Mouse (Mus musculus): ENCODE results near the gene Itga4.

Itga4 gene

DNA sequence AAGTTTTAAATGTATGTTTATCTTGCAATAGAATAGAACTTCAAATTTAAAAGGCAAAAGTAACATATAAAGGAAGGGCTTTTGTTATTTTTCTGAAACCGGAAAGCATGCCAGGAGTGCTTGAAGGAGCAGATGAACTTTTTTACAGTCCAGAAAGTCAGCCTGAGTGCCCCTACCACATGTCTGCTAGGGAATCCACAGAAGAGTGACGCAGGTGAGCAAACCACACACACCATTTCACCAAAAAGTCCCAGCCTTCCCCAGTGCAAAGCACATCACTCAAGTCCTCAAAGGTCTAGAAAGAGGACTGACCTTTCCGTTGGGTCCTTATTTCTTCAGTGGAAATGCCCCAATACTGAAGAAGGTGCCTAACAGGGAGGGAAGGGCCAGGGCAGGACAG, 11.3 kb downstream of the Itga4 start:
- no peak for DNase-seq (ENCODE audit: low read depth, low spot score)

DNA sequence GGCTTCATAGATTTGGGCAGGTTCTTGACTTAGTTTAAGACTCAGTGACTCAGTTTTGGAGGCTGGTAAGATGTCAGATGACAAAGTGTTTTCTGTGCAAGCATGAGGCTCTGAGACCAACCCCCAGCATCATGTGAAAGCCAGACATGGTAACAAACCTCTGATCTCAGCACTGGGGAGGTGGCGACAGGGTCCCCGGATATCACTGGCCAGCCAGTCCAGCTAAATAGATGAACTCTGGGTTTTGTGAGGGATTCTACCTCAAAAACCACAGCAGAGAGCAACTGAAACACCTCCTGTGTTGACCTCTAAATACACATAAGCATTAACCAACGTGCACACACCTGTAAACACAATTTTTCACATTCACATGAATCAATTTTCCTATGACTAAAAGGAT, 12.0 kb downstream of the Itga4 start:
- no peak for DNase-seq (ENCODE audit: low read depth, low spot score)

DNA sequence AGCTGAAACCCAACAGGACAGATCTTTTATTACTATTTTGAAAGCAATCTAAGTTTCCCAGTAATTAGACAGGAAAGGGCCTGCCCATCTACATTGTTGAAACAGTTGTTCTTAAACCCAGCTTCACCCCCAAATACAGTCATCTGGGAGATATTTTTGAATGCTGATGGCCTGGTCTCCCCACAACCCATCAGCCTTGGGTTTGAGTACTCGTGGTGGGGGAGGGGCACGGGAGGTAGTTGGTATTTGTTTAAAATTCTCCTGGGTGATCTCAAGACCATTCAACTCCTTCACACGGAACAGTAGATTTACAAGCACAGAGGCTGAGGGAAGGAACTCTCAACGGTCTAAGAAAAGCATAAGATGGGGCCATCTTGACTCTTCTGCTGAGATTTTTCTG, 13.6 kb downstream of the Itga4 start:
- DNase-seq (ENCODE audit: low read depth, low spot score): no peak

DNA sequence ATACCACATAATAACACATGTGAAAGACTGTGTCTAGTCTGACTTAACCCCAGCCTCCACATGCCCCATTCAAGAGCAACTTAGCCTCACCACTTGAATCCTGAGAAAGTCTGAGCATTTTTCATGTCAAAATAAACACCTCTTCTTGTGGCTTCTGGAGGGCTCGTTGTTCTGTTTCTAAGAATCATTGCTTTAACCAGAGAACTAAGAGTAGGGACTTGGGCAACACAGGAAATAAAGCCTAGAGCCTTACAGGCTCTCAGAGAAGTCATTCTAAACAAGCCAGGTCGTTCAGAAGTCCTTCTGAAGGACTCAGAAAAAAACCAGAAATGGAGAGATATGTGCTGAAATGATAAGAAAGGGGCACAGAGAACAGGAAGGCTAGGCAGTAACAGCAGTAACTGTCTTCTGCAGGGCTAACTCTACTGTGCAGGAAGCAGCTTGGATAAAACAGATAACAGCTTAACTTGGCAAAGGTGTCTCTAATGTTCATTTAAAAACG, 14.9 kb downstream of the Itga4 start:
- DNase-seq (ENCODE audit: low read depth, low spot score): no peak

DNA sequence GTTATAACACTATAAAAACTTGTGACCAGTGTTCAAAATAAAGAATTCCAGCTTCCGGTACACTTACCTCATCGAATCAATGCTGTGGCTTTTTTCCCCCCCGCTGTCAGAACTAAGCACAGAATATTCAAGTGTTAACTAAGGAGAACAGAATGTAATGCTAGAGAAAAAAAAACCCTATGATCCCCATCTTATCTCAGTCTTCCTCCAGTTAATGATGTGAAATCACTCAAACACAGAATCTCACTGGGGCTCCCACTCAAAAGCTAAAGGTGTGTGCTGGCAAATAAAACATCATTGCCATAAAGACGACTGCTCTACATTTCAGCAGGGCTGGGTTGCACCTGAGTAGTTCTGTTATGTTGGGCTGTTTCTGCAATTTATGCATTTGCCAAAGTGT, 16.6 kb downstream of the Itga4 start:
- DNase-seq (ENCODE audit: low read depth, low spot score): no peak

DNA sequence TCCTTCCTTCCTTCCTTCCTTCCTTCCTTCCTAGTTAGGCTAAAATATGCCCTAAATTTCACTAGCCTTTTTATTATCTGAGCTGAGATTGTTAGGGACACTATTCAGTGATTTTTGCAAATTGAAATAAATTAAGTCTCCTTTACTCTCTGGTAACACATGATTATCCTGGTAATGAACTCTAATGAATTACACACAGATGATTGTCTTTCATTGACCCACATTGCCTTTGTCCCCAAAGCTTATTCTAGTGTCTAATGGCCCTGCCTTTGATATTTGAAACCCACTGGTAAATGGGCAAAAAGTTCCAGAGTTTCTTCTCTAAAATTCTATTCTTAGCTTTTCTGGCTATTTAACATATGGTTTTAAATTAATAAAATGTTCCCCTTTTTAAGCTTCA, 23.4 kb downstream of the Itga4 start:
- DNase-seq (ENCODE audit: low read depth, low spot score): no peak

DNA sequence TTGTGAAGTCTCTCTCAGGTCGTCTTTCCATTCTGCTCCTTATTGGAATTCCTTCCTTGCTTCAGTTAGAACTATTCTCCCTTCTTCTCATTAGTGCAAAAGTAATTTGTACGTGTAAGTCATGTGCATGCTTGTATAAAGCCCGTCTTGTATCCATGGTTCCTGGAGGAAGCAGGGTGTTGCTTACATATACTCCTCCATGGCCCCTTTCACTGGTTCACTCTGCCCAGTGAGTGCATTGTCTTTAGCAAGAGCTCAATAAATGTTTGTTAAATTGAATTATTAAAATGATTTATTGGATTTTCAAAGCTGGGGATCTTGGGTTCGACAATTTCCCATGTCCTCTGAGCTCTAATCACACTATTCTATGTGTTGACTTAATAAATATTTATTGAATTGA, 29.0 kb downstream of the Itga4 start:
- DNase-seq (ENCODE audit: low read depth, low spot score): no peak

DNA sequence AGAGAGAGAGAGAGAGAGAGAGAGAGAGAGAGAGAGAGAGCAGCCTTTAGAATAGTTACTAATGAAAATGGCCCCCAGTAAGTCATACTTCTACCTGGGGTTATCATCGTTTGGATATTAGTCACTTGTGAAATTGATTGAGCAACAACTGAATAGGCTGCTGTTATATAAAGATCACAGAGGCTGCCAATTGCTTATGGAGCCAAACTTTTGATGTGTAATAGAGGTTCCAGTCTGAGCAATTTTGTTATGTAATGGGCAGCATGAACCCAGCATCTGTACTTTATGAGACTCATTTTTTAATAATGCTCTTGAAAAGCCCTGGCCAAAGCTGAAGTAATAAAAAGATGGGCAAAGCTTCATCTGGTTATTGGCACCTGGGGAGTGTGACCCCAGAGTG, 34.9 kb downstream of the Itga4 start:
- DNase-seq (ENCODE audit: low read depth, low spot score): no peak

DNA sequence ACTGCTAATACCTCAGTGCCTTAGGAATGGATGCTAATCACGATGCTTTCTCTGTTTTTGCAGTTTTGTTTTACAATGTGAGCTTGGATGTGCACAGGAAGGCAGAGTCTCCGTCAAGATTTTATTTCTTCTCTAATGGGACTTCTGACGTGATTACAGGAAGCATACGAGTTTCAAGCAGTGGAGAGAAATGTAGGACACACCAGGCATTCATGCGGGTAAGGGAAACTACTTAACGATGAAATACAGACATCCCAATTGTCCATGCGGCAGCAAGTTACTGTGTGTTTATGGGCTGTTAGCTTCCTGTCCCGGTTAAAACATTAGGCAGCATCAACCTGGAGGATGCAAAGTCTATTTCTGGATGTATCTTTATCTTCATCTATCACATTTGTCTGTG, 36.7 kb downstream of the Itga4 start:
- no peak for DNase-seq (ENCODE audit: low read depth, low spot score)

DNA sequence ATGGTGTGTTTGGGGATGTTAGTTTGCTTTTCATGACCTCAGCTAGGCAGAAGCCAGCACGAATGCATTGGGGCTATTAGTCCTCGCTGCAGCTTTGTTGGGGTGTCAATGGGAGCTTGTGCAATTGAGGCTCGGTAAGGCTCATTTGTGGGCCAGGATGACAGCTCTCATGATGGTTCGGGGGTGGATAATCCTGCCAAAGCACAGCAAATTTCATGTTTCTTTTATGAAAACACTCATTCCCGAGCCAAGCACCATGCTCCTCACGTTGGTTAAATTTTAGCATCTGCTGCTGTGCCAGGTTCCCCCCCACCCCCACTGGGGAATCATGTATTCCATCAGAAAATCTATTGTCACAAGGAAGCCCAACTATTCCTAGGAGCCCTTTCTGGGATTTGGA, 37.2 kb downstream of the Itga4 start:
- DNase-seq (ENCODE audit: low read depth, low spot score): no peak

DNA sequence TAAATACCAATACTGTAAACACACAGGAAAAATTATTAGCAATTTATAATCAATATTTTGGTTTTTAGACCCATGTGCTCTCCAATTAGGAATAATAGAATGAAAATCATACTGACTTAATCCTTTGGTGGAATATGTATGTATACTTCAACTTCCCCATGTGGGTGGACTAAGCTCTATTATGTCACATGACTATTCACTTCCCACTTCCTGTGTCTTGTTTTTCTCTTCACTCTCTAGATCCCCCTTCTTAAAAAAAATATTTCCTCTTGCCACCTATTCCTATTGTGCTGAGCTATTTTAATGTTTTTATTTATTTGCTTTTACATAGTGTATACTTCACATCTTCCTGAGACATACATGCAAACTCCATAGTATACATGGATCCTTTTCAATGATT, 47.2 kb downstream of the Itga4 start:
- no peak for DNase-seq (ENCODE audit: low read depth, low spot score)

DNA sequence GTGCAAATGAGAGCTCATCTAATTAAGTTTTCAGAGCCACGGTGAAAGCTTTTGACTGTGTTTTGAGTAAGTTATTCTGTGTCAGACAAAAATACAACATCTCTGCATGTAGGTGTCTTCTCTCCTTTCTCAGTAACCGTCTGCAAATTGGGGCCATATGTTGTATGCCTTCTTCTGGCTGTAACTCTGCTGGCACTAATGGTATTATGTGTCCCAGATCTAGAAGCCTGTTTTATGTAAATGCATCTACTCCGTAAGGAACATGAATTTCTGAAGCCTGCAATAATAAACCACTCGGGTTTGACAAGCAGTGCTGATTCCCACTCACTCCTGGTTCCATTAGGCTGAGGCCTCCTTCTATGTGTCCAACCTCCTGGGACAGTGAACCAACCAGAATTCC, 52.3 kb downstream of the Itga4 start:
- no peak for DNase-seq (ENCODE audit: low read depth, low spot score)

DNA sequence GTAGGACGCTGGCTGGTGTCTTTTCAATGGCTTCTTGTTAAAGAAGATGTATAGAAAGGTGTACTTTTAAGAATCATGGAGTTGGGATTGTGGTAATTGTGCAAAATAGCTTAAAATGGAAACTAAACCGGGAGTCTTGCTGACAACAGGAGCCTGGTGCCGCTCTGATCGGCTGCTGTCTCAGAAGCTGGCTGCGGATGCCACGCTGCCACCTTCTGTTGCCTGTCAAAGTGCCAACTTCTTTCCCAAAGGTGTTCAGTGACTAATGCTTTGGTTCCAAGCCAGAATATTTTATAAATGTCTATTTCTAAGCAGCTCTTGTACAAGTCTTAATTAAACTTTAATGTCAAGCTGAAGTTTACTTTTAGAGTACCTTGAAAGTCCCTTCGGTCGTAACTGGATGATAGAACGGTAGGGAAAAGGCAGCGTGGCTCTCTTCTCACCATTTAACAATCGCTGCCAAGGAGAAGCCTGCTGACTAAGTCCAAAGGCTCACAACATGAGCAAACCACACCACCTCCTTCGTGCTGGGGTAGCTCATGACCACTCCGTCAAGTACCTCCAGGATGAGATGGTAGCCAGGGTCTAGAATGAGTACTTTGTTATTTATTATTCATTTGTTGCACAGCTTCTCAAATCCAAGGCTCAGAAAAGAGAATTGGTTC, 54.4 kb downstream of the Itga4 start:
- no peak for DNase-seq (ENCODE audit: low read depth, low spot score)

DNA sequence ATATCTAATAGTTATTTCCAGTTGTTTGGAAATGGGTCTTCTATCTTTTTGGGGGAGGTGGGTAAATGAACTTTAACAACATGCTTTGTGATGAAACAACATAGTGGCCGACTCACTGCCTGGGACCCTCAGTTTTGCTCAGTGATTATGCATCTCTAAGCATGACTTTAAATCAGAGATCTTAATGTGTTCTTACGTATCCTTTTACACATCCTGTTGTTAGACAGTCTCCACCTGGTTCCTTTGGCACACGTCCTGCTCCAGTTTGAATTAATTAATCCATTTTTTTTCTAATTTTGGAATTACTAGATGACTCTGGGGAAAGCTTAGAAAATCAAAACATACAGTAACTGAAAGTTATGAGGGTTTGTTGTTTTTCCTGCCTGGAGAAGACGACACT, 57.3 kb downstream of the Itga4 start:
- no peak for DNase-seq (ENCODE audit: low read depth, low spot score)

DNA sequence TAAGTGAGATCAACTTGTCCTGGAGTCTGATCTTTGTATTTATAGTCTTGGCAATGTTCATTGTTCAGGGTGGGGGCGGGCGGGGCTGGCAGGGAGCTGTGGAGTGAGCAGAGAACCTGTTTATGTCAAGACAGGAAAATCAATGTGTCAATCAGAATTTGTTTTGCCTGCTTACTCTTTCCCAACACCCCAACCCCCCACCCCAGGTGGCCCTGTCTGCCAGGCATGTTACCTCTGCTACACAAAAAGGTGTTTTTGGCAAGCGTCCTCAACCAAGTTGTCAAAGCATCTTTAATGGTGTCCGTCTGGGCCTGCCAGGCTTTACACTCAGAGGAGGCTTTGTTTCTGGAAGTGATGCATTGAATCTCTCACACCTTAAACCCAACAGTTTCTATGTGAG, 59.9 kb downstream of the Itga4 start:
- DNase-seq (ENCODE audit: low read depth, low spot score): no peak

DNA sequence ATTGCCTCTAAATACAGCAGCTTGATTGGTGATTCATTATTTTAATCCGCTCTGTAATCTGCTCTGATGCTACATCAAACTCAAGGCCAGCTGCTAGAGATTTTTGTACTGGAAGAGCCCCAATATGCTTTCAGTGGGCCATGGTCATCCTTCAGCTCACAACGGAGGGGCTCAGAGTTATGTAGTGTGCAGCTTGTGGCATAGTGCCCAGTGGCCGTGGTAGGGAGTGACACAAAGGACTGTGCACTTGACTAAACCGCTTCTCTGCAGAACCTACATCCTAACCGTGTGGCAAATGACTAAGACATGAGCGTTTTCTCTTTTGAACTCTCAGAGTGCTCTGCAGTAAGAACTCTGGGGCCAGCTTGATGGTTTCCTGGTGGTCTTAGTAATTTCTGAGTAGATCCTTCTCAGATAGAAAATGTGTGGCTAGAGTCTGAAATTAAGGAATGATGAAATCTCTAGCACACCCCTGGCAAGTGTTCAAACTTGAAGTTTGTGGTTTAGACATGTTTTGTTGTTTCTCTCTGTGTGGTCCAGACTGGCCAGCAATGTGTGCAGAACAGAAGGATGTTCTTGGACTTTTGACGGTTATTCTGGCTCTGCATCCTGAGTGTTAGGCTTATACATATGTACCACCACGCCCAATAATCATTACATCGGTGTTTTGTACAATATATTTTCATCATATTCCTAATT, 61.1 kb downstream of the Itga4 start:
- DNase-seq (ENCODE audit: low read depth, low spot score): no peak

DNA sequence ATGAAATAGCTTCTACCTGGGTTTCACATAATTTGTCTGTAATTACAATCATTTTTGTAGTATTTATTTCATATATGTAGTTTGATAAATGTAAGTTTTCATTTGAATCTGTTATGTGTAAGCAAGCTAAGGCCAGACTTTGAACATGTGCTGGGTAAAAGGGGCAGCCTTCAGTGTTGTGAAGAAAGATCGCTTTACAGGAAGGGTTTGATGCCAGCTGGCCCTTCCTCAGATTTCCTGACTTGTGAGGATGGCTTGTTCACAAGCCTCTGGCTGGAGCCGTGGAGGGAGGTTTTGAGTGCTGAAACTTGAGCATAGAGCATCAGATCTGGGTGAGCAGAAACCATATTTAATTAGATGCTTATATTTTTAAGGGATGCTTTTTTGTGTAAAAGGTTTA, 72.9 kb downstream of the Itga4 start:
- no peak for DNase-seq (ENCODE audit: low read depth, low spot score)

DNA sequence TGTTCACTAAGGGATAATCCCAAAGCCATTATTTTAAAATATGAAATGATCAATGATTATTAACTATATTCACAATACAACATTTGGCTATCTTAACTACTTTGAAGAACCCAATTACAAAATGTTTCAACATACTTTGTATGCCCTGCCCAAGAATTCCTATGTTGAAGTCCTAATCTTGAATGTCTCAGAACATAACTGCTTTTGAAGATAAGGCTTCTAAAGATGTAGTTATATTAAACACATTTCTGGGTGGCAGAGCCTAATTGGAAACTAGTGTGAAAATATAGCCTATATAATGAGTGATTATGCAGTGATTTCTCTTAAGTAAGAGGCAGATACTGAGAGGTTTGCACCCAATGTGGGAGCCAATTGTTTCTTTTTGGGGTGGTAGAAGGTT, 79.4 kb downstream of the Itga4 start:
- no peak for DNase-seq (ENCODE audit: low read depth, low spot score)

DNA sequence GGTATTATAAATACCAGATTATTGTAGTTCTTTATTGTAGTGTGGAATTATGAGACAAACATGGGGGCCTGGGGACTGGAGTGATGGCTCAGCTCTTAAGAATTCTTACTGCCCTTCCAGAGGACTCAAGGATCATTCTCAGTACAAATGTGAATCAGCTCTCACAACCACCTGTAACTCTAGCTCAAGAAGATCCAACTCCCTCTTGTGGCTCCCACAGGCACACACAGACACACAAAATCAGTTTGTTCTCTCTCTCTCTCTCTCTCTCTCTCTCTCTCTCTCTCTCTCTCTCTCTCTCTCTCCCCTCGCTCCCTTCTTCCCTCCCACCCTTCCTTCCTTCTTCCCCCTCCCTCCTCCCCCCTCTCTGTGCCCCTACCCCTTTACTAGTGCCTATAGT, 80.9 kb downstream of the Itga4 start:
- no peak for DNase-seq (ENCODE audit: low read depth, low spot score)

DNA sequence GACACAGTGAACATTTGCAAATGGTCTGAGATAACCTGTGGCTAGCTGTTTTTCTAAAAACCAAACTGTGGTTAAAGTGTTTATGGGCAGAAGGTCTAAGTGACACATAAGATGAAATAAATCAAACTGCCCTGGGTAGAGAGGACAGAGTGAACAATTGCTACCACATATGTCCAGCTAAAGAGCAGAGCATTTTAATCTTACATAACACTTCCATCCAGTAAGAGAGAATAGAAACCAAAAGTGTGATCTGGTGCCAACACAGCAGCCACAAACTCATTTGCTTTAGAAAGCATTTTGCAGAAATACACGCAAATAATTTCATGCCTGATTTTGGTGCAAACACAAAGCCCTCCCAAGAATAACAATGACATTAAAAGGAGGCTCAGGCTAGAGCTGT, 83.8 kb downstream of the Itga4 start:
- DNase-seq (ENCODE audit: low read depth, low spot score): no peak

DNA sequence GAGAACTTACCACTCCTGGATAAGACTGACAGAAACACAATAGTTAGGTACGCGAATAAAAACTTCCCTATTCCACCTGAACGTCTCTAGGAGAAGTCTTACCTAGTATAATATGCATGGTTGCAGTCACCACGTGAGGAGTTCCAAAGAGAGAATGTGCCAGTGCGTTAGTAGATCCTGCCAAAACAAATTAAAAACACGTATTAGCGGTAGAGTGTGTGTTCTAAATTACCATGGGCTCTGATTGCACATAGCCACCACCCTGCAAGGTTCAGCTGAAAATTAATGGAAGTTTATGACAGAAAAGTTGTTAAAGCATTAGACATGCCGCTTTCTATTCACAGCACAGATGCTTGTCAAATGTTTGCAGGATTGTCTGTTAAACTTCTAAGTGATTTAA, 87.9 kb downstream of the Itga4 start:
- DNase-seq (ENCODE audit: low read depth, low spot score): no peak

DNA sequence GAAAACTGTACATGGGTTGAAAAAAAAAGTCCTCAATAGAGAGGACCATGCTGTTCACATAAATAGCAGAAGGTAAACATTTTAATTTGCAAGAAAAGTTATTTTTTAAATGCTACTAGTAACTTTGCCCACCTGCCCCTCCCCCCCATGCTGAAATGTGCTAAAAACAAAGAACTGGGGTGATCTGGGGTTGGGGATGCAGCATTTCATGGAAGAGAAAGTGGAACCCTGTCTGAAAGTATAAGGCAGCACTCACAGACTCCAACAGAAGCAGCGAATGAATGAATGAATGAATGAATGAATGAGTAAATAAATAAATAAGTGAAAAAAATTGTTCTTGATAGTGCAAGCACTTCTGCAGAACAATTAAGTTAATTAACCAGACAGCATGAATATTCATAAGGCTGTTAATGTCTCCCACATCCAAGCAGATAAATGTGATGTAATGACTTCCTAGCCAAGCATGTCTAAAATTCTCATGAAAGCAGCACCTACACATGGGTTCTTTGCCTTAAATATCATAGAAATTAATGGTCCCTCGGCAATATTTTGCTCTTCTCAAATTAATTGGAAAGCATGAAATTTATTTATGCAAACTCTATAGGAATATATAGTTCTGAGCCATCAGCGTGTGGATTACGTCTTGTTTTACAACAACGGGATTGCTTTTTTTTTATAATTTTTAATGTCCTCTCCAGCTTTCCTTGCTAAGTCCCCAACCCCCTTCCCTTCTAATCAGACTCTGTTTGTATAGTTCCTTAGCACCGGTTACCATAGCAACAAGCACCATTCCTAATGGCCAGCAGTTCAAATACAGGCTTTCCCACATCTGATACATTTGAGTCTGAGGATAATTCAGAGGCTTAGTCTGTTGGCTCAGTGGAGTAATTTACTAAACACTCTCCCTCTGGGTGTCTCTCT, 96.2 kb downstream of the Itga4 start:
- DNase-seq (ENCODE audit: low read depth, low spot score): peak; percentile 49
